Mouse (Mus musculus) heart, postnatal 25 days (tissue): ENCODE measurements around the gene Slc38a8. TPM values are rescaled to one million over a fixed set of nuclear protein-coding genes. Genes with fewer than 3 reads are reported as not detected.

Experiments
- DNase-seq: peaks from one replicate; pipeline ENCODE4 v3.0.0; 2022; ENCODE audit warnings: low spot score
- intact Hi-C: fragments of 180-260 bp; cut with DNase I; formaldehyde crosslinking; loops from one replicate; pipeline ENCODE4 v1.15.1; 2025
- total RNA-seq, 2 experiments: library from RNA; stranded (reverse); gene quantifications; 2 replicates each; pipeline ENCODE4 v1.2.3; 2021

Slc38a8 gene
- total RNA-seq, 2 experiments from 2014 or later, result not detected

DNA sequence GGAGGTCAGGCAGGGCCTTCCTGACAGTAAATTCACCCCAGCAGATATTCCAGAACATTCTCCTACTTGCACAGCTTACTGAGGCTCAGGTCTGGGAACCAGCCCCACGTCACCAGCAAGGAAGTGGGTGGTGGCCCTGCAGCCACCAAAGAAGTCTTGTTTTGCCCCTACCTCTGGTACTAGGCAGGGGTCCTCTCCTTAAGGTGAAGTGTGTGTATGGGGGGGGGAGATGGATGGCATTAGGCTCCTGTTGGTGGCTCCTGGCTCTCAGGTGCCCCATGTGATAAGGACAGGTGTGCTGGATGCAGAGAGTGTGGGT lies 60.6 kb downstream of the Slc38a8 start:
- DNase-seq, result no peak
- intact Hi-C loops, result loop anchor here (2.0 kb wide), 2 partner anchors 56 to 164 kb away; partner anchors contain the start of gene Taf1c

- peak; percentile 70 for DNase-seq
- intact Hi-C loops, result loop anchor here (2.0 kb wide), 2 partner anchors 56 to 164 kb away; partner anchors contain the start of gene Taf1c
Measured at GRCm38 (mm10) chr8:119440250-119440951, 61.1 kb downstream of the Slc38a8 start.

DNA sequence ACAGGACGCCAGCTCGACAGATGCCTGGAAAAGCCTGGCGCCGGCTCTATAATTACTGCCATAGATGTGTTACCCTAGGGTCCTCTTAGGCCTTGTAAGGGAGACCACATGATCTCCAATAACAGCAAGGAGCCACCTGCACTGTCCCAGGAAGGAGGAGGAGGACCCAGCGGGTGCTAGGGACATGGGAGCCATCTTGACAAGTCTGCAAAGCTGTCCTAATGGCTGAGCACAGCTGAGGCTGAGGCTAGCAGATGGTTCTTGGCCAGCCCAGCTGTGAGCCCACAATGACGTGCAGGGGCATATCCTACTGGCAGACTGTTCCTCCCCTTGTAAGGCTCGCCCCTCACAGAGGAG lies 61.6 kb downstream of the Slc38a8 start:
- intact Hi-C loops, result loop anchor here (1.0 to 2.0 kb wide), 3 partner anchors 28 to 165 kb away; partner anchors contain the start of gene Taf1c
- no peak for DNase-seq

- intact Hi-C loops, result loop anchor here (1.0 kb wide), 1 partner anchor 27 kb away; no protein-coding TSS in a partner anchor
Measured at GRCm38 (mm10) chr8:119439424-119439823, 62.1 kb downstream of the Slc38a8 start.

DNA sequence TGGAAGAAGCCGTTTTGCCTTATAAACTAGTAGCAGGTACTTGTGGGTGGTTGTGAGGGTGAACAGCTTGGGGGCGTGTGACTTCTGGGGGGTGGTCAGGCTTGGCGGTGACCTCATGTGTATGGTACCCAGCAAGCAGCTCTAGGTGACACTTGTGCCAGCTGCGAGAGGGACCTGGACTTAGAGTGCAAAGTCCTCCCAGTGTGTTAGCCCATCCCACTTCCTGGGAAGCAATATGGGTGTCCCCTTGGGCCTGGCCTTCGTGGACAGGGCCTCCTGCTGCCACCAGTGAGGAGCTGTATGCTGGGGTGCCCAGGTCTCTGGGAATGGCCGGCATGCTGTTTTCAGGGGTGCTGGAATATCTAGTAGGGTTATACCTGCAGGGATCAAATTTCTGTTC lies 62.6 kb downstream of the Slc38a8 start:
- no peak for DNase-seq
- intact Hi-C loops, result loop anchor here (1.0 kb wide), 1 partner anchor 27 kb away; no protein-coding TSS in a partner anchor

More at GRCm38 (mm10) chr8:119439424-119439823, 62.1 kb downstream of the Slc38a8 start:
- DNase-seq, result no peak

DNA sequence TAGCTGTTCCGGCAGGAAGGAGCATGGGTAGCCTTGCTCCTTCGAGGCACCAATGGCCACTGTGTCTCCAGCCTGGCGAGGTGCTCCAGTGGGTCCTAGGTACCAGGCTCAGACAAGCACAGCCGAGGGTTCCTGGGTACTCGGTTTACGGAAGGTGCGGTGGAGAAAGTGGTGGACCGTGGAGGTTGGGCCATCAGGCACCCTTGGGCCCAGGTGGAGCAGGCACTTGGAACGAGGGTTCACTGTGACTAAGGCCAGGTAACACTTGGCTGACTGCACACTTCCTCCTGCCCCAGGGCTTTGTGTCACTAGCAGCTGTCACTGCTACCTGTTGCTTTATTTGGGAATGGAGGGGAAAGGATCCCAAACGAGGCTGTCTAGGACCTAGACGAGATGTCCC lies 64.0 kb downstream of the Slc38a8 start:
- DNase-seq, result no peak
- intact Hi-C loops, result no loop called here

- intact Hi-C loops, result no loop called here
- peak; percentile 84 for DNase-seq
Measured at GRCm38 (mm10) chr8:119436933-119437332, 64.6 kb downstream of the Slc38a8 start.

- intact Hi-C loops, result no loop called here
- DNase-seq, result no peak
Measured at GRCm38 (mm10) chr8:119436331-119436730, 65.2 kb downstream of the Slc38a8 start.

DNA sequence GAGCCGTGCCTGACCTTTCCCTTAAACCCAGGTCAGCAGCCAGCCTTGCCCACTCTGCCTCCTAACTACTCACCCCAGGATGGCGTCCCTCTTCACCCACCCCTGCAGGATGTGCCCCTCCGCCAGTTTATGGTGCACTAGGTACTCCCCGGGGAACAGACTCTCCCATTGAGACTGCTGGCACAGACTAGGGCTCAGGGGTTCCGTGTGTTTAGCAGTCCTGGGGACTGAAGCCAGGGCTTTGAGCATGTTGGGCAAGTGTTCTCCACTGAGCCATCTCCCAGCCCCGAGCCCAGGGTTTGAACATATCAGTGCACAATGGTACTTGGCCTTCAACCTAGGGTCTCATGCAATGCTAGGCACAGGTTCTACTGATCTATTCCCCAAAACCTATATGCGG lies 66.0 kb downstream of the Slc38a8 start:
- DNase-seq, result no peak
- intact Hi-C loops, result no loop called here

- intact Hi-C loops, result no loop called here
- DNase-seq, result no peak
Measured at GRCm38 (mm10) chr8:119434569-119434968, 66.9 kb downstream of the Slc38a8 start.

DNA sequence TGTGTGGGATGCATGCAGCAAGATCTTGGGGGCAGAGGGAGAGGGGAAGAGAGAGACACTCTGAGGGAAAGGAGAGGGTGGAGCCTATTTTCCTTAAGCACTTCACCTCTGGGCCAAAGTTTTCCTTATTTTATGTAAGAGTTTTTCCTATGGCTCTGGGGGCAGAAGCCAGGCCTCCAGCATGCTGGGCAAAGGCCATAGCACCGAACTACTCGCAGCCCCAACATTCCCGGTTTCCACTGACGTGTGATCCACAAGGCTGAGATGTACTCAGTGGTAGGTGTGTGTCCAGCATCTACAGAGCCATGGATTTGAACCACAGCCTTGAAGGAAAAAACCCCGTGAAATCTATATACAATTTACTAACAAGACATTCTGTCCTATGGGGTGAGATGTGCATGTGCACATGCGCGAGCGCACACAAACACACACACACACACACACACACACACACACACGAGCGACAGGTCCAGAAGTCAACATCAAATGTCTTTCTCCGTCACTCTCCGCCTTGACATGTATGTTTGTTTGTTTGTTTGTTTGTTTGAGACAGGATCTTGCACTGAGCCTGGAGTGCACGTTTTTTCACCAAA lies 67.8 kb downstream of the Slc38a8 start, which contains the start of gene Osgin1:
Osgin1 (plus strand) TSS at position 543 of the 593 bp plus-strand sequence.
- intact Hi-C loops, result no loop called here
- DNase-seq, result no peak

GRCm38 (mm10) chr8:119432372-119432771 lies 69.1 kb downstream of the Slc38a8 start:
- no peak for DNase-seq
- intact Hi-C loops, result no loop called here

DNA sequence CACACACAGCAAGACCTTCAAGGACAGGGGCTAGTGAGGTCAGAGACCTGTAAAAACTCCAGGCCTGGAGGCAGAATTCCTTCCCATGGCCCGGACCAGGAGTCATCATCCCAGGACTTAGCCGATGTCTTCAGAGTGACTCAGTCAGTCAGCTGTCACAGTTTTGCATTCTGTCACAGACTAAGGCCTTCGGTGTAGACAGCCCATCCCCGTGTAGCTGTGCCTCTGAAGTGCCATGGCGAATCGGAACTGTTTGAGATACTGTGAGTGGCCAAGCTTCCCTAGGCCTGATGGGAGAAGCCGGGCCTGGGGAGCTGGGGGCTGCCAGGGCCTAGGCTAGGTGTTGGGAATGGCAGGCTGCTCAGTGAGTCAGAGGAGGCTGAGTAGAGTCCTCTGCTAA lies 70.8 kb downstream of the Slc38a8 start:
- intact Hi-C loops, result no loop called here
- no peak for DNase-seq

DNA sequence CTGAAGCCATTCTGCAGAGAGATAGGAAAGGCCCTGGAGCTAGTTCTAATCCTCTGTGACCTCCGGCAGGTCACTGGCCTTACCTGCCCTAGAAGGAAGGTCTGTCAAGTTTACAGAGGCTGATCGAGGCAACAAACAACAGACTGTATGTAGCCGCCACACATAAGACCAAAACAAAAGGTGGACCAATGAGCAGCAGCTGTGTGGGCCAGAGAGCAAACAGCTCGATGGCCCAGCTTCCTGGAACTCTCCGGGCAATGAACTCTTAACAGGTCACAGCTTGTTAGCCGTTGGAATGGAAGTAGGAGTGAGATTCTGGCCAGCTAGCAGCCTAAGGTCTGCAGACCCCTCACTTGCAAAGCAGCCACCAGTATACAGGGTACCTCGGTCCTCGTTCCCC lies 71.2 kb downstream of the Slc38a8 start:
- intact Hi-C loops, result no loop called here
- no peak for DNase-seq

Other genes with a start within 250 kb of the Slc38a8 start
- 100 to 1,000 TPM; 148 to 161 TPM for gene Hsbp1, start 157.2 kb downstream of the Slc38a8 start, total RNA-seq
- gene Mlycd, start 106.8 kb downstream of the Slc38a8 start, total RNA-seq, result 100 to 1,000 TPM; 109 to 111 TPM
- gene Osgin1, start 67.6 kb downstream of the Slc38a8 start, total RNA-seq, result 1 to 10 TPM; 3.1 to 5.5 TPM
- gene Necab2, start 55.0 kb downstream of the Slc38a8 start, total RNA-seq, result not detected
- 10 to 100 TPM; 39.8 to 40.3 TPM for gene Mbtps1, start 57.0 kb upstream of the Slc38a8 start, total RNA-seq
- 10 to 100 TPM; 18.7 to 20.1 TPM for gene Hsdl1, start 73.5 kb upstream of the Slc38a8 start, total RNA-seq
- gene Dnaaf1, start 73.5 kb upstream of the Slc38a8 start, total RNA-seq, result not detected
- gene Taf1c, start 103.5 kb upstream of the Slc38a8 start, total RNA-seq, result 1 to 10 TPM; 2.9 to 4.2 TPM
- gene Adad2, start 111.0 kb upstream of the Slc38a8 start, total RNA-seq, result not detected
- gene Kcng4, start 134.0 kb upstream of the Slc38a8 start, total RNA-seq, result under 1 TPM; 0.06 to 0.16 TPM
- 10 to 100 TPM; 45.5 to 49.2 TPM for gene Wfdc1, start 164.7 kb upstream of the Slc38a8 start, total RNA-seq
- not detected for gene Atp2c2, start 198.3 kb upstream of the Slc38a8 start, total RNA-seq